Mouse (Mus musculus) splenic B cell, adult 2 months (primary cell): ENCODE data around the gene Uvrag.

Source experiments
- DNase-seq: peaks from one replicate; pipeline ENCODE4 v3.0.0-alpha.2; 2011; ENCODE audit warnings: low read depth, low spot score
- H3K27me3 ChIP-seq: 2 replicates; pipeline ENCODE4 v1.6.1; 2012; ENCODE audit warnings: mild to moderate bottlenecking, low read length, moderate library complexity, mixed read lengths; ENCODE audit not compliant: control insufficient read depth, poor library complexity, insufficient read depth, severe bottlenecking
- H3K36me3 ChIP-seq: 2 replicates; pipeline ENCODE4 v1.6.1; 2012; ENCODE audit warnings: mild to moderate bottlenecking, low read length, moderate library complexity, mixed read lengths; ENCODE audit not compliant: control insufficient read depth, poor library complexity, insufficient read depth, severe bottlenecking

The Uvrag gene

DNA sequence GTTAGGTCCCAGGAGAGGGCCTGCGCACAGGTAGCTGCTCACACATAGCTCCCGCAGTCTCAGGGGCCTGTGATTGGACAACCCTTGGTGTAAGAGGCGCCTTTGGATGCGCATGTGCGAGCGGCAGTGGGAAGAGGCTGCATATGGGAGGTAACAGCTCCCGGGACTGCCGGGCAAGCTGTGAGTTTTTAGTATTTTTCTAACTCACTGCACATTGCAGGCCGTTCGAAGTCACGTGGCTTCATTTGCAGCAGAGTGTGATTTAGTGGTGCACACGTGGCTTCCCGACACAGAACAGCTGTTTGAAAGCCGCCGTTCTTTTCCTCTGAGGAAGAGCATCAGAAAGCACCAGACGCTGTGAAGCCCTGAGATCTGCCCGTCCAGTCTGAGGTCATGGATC, 125.5 kb downstream of the Uvrag start:
- H3K36me3 ChIP-seq: 0 out of 2 replicates have a peak, but pooled peaks cover 2% of the 10 kb centered on the region
- no peak for DNase-seq
- H3K27me3 ChIP-seq: no peaks in the 10 kb centered on the region

DNA sequence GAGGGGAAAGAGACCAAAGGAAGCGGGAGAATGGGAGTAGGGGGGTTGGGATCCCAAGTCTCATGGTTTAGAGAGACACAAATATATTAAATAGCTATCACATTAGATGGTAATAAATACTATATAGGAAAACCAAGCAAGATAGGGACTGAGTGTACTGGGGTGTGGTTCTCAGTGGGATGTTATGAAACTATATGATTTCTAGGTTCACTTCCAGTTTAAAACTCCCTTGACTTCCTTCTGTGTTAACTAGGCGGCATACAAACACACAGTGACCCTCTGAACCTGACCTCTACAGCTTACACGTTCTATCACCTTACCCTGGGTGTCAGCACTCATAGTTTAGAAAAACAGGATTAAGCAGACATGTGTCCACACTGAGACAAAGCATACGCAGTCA, 126.3 kb downstream of the Uvrag start:
- H3K36me3 ChIP-seq: 0 out of 2 replicates have a peak, but pooled peaks cover 2% of the 10 kb centered on the region
- DNase-seq: no peak
- H3K27me3 ChIP-seq: no peaks in the 10 kb centered on the region

DNA sequence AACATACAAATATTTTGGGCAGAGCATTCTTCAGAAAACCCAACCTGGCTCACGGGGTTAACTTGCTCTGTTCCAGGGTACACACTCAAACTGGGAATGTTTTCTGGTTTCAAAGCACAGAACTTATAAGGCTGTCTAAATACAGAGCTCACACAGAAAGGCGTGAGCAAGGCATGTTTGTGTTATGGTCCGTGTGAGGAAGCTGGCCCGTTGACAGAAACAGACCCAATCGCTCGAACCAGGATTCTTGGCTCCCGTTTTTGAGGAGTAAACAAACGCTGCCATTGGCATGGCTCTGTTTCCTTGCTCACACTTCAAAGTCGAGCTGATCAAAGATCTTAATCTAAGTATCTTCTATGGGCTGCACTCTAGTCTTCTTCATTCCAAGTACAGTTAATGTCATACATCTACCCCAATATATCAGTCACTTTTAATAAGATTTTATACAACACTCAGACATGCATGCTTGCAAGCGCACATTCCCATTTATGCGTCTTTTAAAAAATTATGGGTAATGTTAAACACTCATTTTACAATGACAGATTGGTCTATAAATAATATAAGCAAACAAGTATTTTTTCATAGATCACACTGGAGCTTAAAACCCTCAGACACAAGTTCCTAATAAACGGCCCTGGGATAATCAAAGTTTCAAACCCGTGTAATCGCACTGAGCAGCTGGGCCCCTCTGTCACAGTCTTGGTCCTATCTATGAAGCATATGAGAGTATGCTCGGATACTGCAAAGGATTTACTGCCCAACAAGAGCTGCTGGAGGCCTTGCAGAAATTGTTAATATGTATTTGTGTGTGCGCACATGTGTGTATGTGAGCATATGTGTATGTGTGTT, 133.2 kb downstream of the Uvrag start:
- no peak for DNase-seq
- H3K36me3 ChIP-seq: peaks cover 7% of the 10 kb centered on the region; the same call in 1 of the 2 replicates
- H3K27me3 ChIP-seq: no peaks in the 10 kb centered on the region

DNA sequence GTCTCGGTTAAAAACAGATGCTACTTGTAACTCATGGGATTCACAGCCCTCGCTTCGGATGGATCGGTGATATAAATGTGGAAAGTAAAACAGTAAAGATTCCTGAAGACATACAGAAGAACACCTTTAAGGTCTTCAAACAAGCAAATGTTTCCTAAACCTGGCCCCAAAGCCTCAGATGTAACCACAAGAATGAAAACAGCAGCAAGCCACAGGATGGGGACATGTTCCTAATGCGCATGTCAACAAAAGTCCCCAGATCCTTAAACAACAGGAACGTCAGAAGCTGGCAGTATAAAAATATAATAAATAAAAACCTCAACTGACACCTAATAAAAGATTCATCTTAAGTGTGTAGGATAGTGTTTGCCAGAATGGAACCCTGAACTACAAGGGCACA, 137.7 kb downstream of the Uvrag start:
- peaks cover 7% of the 10 kb centered on the region; the same call in 1 of the 2 replicates for H3K36me3 ChIP-seq
- H3K27me3 ChIP-seq: no peaks in the 10 kb centered on the region
- no peak for DNase-seq

DNA sequence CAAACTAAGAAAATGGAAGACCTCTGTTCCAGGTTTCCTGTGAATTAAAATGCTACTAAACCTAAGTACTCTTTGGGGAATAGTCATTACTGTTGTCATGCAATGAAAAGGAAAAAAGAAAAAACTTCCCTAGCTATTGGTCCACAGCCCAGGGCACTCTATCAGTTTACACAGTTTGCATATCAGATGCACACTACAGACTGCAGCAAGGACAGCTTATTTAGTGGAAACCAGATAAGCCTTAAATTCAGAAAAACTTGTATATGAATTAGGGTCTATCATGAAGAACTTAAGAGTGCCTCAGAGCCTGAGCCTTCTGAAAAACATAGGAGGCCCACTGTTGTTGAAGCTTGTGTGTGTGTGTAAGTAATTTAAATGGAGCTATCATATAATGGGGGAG, 142.2 kb downstream of the Uvrag start:
- Histone ChIP-seq H3K27me3 (no peaks in the 10 kb centered on the region), H3K36me3 (peaks cover 1% of the 10 kb centered on the region)
- no peak for DNase-seq

DNA sequence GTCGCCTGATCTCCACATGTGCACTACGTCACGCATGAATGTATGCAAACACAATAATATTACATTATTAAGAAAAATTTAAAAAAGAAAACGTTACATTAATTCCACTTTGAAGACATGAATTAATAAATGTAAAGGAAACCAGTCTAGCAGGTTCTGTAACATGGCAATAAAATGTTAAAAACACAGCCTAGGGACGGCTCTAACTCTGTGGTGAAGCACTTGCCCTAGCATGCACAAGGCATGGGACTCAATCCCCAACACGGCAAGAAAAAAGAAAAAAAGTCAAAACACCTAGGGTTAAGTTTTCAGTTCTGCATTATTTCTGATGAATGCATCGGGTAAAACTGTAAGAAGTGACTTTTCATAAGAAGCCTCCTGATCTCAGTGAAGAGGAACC, 143.2 kb downstream of the Uvrag start:
- no peaks in the 10 kb centered on the region for H3K27me3 ChIP-seq
- peak; percentile 37 for DNase-seq
- peaks cover 1% of the 10 kb centered on the region for H3K36me3 ChIP-seq

DNA sequence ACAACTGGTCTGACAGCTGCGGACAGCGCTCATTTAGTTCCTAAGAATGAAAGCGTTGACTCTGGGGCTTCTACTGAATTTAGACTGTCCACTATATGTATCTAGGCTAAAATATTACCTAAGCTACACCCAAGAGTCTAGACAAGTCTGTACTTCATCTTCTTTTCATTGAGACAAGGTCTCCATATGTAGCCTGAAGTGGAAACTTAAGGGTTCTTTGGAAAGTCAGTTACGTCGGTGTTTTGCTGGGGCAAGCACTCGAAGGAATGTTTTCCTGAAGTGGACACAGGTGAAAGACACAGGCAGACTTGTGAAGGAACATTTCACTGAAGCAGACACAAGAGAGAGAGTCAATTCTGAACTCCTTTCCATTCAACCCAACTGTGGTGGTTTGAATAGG, 144.2 kb downstream of the Uvrag start:
- H3K36me3 ChIP-seq: peaks cover 1% of the 10 kb centered on the region
- no peaks in the 10 kb centered on the region for H3K27me3 ChIP-seq
- DNase-seq: no peak

DNA sequence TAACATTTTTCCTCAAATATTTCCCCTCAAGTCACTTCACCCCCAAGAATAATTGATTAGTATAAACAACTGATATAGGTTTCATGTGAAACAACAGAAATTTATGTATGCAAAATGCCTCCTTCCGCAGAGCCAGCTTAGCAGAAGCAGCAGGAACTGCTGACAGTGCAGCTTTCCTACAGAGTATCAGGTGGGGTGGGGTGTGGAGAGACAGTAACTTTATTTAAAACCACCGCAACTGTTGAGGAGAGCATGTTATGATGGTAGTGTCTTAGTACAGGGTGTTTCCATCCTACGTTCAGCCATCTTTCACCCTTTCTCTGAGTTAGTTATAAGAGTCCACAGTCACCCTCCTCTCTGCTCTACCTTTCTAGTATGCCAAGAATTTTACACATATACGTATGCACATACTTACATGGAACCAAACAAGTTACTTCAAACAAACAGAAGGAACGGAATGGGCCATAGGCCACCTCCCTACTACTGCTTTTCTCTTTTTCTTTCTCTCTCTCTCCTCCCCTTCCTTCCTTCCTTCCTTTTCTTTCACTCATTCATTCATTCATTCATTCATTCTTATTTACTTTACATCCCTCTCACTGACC, 145.7 kb downstream of the Uvrag start:
- H3K27me3 ChIP-seq: no peaks in the 10 kb centered on the region
- DNase-seq: no peak
- H3K36me3 ChIP-seq: peaks cover 9% of the 10 kb centered on the region

DNA sequence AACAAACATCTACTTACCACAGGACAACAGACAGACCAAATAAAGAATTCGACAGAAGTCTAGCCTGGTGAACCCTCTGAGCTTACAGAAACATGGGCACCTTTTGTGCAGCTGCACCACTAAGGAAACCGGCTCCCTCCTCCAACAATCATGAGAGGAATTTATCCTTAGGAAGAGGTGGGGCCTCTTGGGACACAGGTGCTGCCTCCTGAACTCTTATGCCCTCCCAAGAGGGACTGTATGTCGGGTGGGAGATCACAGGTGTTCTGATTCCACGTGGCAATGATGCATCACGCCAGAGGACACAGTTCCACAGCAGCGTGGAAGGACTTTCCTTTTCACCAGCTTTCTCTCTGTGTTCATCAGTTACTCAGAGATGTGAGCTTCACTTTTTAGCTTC, 146.8 kb downstream of the Uvrag start:
- peaks cover 10% of the 10 kb centered on the region for H3K36me3 ChIP-seq
- H3K27me3 ChIP-seq: no peaks in the 10 kb centered on the region
- DNase-seq: no peak

DNA sequence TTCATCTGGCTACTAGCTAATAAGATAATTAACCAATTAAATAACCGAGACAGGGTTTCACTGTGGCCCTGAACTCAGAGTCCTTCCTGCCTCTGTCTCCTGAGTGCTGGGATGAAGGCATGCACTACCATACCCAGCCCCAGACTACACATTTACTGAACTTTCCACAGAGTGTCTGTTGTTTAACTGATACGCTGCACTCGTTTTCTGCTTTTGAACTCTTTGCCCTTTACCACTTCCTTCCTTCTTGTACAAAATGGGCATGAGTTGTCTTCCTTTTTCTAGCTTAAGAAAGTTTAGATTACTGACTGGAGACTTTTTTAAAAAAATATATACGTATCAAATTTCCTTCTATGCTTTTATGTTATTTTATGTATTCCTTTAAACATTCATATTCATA, 147.5 kb downstream of the Uvrag start:
- H3K27me3 ChIP-seq: no peaks in the 10 kb centered on the region
- peaks cover 14% of the 10 kb centered on the region for H3K36me3 ChIP-seq
- DNase-seq: peak; percentile 44

DNA sequence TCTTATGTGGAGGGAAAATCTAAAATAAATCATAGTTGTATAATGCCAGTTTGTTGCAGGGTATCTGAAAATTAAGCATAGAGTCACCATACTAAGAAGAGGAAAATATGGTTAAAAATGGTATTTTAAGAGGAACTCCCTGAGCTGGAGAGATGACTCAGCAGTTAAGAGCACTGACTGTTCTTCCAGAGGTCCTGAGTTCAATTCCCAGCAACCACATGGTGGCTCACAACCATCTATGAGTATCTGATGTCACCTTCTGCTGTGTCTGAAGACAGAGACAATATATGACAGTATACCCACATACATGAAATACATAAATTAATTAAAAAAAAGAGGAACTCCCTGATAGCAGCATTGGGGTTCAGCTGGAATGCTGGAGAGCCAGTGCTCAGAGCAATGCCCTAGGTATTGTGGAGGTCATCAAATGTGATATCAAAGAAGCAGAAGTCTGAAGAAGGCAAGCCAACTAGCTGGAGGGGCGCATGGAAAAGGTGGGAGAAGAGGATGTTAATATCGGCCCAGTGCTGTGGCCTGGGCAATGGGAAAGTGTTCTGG, 149.7 kb downstream of the Uvrag start:
- no peaks in the 10 kb centered on the region for H3K27me3 ChIP-seq
- H3K36me3 ChIP-seq: peaks cover 21% of the 10 kb centered on the region
- no peak for DNase-seq

DNA sequence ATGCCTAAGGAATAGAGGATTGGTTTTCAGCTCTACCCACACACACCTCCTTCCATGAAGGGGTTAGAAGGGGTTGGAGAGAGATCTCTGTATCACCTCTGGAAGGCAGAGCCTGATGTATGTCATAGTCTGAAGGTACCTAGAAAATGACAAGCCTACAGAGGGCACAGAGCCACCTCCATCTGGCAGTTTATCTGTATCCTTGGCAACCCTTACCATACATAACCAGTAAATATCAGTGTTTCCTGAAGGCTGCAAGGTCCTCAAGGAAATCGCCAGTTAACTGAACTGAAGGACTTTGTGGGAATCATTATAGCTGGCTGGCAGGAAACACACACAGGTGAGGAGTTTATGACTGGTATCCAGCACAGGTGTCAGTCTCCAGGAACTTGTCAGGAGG, 150.4 kb downstream of the Uvrag start:
- Histone ChIP-seq H3K27me3 (no peaks in the 10 kb centered on the region), H3K36me3 (peaks cover 21% of the 10 kb centered on the region)
- no peak for DNase-seq

DNA sequence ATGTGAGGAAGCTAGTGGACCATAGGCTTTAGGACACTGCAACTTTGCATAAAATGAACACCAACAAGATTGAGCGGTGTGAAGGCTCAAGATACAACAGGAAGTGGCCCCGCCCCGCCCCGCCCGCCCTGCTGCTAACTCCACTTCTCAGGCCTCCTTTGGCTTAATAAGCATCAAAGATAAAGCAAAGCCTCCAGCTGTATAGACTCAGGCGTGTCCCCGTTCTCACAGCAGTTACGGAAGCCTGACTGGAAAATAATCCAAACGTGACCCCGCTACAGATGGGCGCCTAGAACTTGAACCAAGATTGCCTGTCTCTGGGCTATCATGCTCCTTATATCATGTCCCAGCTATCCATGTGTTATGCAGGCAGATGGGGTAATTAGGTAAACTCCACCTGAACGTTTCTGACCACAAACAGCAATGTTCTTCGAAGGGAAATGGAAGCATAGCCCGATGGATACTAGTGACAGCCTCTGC, 153.9 kb downstream of the Uvrag start:
- Histone ChIP-seq H3K27me3 (no peaks in the 10 kb centered on the region), H3K36me3 (peaks cover 25% of the 10 kb centered on the region)
- DNase-seq: peak; percentile 31

DNA sequence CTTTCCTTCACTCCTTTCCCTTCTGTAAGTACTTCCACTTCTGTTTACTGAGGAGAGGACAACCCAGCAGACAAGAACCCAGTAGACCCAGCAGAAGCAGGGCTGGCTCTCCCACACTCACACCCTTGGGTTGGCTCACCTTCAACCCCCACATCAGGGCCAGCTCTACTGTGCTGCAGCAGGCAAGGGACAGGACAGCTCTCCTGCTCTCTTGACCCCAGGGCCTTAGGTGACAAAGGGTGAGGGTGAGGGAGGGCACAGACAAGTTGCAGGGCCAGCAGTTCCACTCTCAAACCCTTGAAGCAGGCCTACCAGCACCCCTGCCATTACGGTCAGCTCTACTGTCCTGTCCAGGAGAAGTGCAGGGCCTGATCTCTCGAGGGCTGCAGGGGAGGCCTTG, 155.0 kb downstream of the Uvrag start:
- Histone ChIP-seq H3K27me3 (no peaks in the 10 kb centered on the region), H3K36me3 (peaks cover 24% of the 10 kb centered on the region)
- DNase-seq: no peak

DNA sequence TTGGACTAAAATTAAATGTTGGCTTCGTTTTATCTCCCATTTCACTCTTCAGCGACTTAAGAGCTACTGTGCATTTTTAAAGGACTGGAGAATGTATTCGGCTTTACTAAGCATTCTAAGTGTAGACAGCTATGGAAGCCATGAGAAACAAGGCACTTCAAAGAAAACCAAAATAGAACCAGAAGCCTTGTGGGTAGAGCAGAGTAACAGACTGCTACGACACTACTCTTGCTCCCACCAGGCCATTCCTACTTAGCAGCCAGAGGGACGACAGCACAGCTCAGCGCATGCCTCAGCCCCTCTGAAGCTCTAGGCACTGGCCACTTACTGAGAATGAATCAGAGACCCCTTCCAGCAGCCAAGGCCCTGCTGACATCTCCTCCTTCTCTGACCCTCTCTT, 155.5 kb downstream of the Uvrag start:
- Histone ChIP-seq H3K36me3 (peaks cover 20% of the 10 kb centered on the region), H3K27me3 (no peaks in the 10 kb centered on the region)
- no peak for DNase-seq
